Mouse (Mus musculus): ENCODE measurements around the gene Olfr543.
"Not testable (repeated sequence)": the region's sequence is repeated elsewhere in the genome, so short reads cannot be mapped to it uniquely, and the experiment has no call there.

- TF ChIP-seq POLR2A (IDR thresholded peaks at IDR 0.05; ENCODE audit: borderline replicate concordance, extremely low read depth, low read depth, low read length); CTCF (IDR thresholded peaks at IDR 0.05; ENCODE audit: insufficient read depth, low read length): not testable (repeated sequence)
Measured at GRCm38 (mm10) chr7:102484766-102485165, 3.3 kb upstream of the Olfr543 start.

Data from lung, adult 2 months (tissue).